Mouse (Mus musculus) right cerebral cortex, postnatal 10 days (tissue): ENCODE measurements around the gene Hdhd5.

ENCODE experiments used
- DNase-seq, 2 experiments: peaks; one replicate each; pipeline ENCODE4 v3.0.0; 2021; ENCODE audit warnings: low spot score in 2 of 2

Gene Hdhd5

GRCm38 (mm10) chr6:120532594-120532993 lies 1.5 kb upstream of the Hdhd5 start:
- no peak for DNase-seq

GRCm38 (mm10) chr6:120529123-120529522 lies 2.0 kb downstream of the Hdhd5 start:
- DNase-seq = no peak

GRCm38 (mm10) chr6:120524796-120525195 lies 6.3 kb downstream of the Hdhd5 start:
- DNase-seq = no peak

GRCm38 (mm10) chr6:120519647-120520046 lies 11.5 kb downstream of the Hdhd5 start:
- DNase-seq = no peak

GRCm38 (mm10) chr6:120517311-120517710 lies 13.8 kb downstream of the Hdhd5 start:
- DNase-seq = no peak

GRCm38 (mm10) chr6:120516879-120517278 lies 14.2 kb downstream of the Hdhd5 start:
- DNase-seq = no peak

- no peak for DNase-seq
Measured at GRCm38 (mm10) chr6:120516422-120516821, 14.7 kb downstream of the Hdhd5 start.

GRCm38 (mm10) chr6:120511212-120511611 lies 19.9 kb downstream of the Hdhd5 start:
- DNase-seq = no peak

- DNase-seq = no peak
Measured at GRCm38 (mm10) chr6:120510425-120510824, 20.7 kb downstream of the Hdhd5 start.

- DNase-seq = no peak
Measured at GRCm38 (mm10) chr6:120509975-120510374, 21.1 kb downstream of the Hdhd5 start.

- no peak for DNase-seq
Measured at GRCm38 (mm10) chr6:120508645-120509044, 22.5 kb downstream of the Hdhd5 start.

- no peak for DNase-seq
Measured at GRCm38 (mm10) chr6:120505531-120505930, 25.6 kb downstream of the Hdhd5 start.

- peak; percentile 65 to 78 for DNase-seq
Measured at GRCm38 (mm10) chr6:120504051-120504450, 27.1 kb downstream of the Hdhd5 start.

GRCm38 (mm10) chr6:120496544-120496943 lies 34.6 kb downstream of the Hdhd5 start:
- no peak for DNase-seq

GRCm38 (mm10) chr6:120493374-120494181 lies 37.5 kb downstream of the Hdhd5 start, which contains the start of gene Tmem121b:
Gene Tmem121b, minus strand, starts transcription at chr6:120493807.
- DNase-seq = peak; percentile 95 to 96

GRCm38 (mm10) chr6:120492499-120493373 lies 38.4 kb downstream of the Hdhd5 start:
- DNase-seq = peak; percentile 59 to 70

- peak; percentile 46 to 52 for DNase-seq
Measured at GRCm38 (mm10) chr6:120491862-120492498, 39.1 kb downstream of the Hdhd5 start.

- peak; percentile 34 to 54 for DNase-seq
Measured at GRCm38 (mm10) chr6:120491064-120491463, 40.1 kb downstream of the Hdhd5 start.

GRCm38 (mm10) chr6:120489461-120489860 lies 41.7 kb downstream of the Hdhd5 start:
- no peak for DNase-seq

GRCm38 (mm10) chr6:120488647-120489046 lies 42.5 kb downstream of the Hdhd5 start:
- DNase-seq = no peak

GRCm38 (mm10) chr6:120486051-120486510 lies 45.0 kb downstream of the Hdhd5 start:
- DNase-seq = no peak

- no peak for DNase-seq
Measured at GRCm38 (mm10) chr6:120485038-120485437, 46.1 kb downstream of the Hdhd5 start.
